Mouse (Mus musculus): ENCODE measurements around the gene Rtn2. TPM values are rescaled to one million over a fixed set of nuclear protein-coding genes. Genes with fewer than 3 reads are reported as not detected.
A peak's percentile ranks its signal among the peaks of the same experiment; 100 is the strongest.

Gene Rtn2
- polyA plus RNA-seq, 1 experiment from 2014 or later: 20.9 TPM

DNA sequence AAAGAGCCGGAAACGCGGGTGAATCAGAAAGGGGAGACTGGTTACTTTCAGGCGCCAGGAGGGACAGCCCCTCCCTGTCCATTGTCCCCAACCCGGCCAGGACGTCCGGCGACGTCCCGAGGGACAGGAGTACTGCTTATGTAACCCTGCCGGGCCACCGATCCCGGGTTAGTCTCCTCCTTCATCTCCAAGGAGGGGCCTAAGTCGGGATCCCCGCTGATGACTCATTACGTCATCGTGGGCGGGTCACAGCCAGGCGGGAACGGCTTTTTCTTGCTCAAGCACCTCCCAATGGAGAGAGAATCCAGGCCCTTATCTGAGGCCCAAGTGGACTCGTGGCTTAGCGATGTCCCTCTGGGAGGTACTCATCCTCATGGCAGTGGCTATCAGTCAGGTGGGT is 44.7 kb downstream of the Rtn2 start:
- peak; percentile 60; the same call in 1 of the 2 replicates for ATAC-seq (ENCODE audit: low FRiP score, low read depth)
- H3K4me2 ChIP-seq (replicated peaks): peak overlapping the region; percentile 71
- H3K4me3 ChIP-seq: peak overlapping the region; percentile 42
- no peaks in the 10 kb centered on the region for H3K36me3 ChIP-seq
- H3K9me3 ChIP-seq: no peaks in the 10 kb centered on the region
- peaks cover 16% of the 10 kb centered on the region; the same call in 1 of the 2 replicates for H3K27me3 ChIP-seq
- H3K9ac ChIP-seq: peak overlapping the region; percentile 57
- WGBS: 1% methylated on average over 22 of the region's 22 CpGs
- H3K4me1 ChIP-seq: peaks cover 20% of the 10 kb centered on the region
- peak overlapping the region; percentile 48; the same call in 1 of the 2 replicates for H3K27ac ChIP-seq

DNA sequence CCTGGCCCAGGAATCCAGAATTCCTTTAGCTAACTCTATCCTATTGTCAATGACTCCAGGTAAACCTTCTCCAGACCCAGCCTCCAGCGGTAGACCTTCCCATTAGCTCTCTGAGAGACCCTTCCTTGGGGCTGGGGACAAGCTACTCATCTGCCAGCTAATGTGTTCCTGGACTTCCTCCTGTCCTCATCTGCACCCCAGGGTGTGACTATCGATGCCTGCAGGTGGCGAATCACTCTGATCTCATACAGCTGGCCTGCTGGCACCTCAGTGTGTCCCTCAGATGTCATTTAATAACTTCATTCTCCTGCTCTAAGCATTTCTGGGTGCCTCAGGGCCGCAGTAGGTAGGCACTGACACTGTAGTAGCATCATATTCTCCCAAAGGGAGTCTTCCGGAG is 45.4 kb downstream of the Rtn2 start:
- no peaks in the 10 kb centered on the region for H3K36me3 ChIP-seq
- ATAC-seq (ENCODE audit: low FRiP score, low read depth): no peak
- H3K9me3 ChIP-seq: no peaks in the 10 kb centered on the region
- H3K27me3 ChIP-seq: 0 out of 2 replicates have a peak, but pooled peaks cover 11% of the 10 kb centered on the region
- no peak overlapping the region for H3K27ac ChIP-seq
- H3K4me2 ChIP-seq (replicated peaks): peak overlapping the region; percentile 71
- H3K4me3 ChIP-seq: peak overlapping the region; percentile 42; the same call in 1 of the 2 replicates
- 80% methylated on average over 5 of the region's 5 CpGs for WGBS
- peaks cover 24% of the 10 kb centered on the region for H3K4me1 ChIP-seq
- H3K9ac ChIP-seq: no peak overlapping the region; the same call in 1 of the 2 replicates

DNA sequence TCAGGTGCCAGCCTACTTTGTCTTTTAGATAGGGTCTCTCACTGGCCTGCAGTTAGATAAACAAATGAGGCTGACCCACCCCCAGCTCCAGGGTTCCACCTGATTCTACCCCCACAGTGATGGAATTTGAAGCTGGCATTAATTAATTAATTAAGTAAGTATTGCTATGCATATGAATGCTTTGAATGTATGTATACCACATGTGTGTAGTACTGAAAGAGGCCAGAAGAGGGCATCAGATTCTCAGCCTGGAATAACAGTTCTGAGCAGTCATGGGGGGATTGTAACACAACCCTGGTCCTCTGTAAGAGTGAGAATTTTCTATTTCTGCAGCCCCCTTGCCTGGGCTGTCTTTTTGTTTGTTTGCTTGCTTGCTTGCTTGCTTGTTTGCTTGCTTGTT is 46.0 kb downstream of the Rtn2 start:
- 0 out of 2 replicates have a peak, but pooled peaks cover 9% of the 10 kb centered on the region for H3K27me3 ChIP-seq
- no peak overlapping the region for H3K27ac ChIP-seq
- H3K4me2 ChIP-seq (replicated peaks): no peak overlapping the region
- no peak for ATAC-seq (ENCODE audit: low FRiP score, low read depth)
- H3K36me3 ChIP-seq: no peaks in the 10 kb centered on the region
- peaks cover 24% of the 10 kb centered on the region for H3K4me1 ChIP-seq
- no peak overlapping the region for H3K9ac ChIP-seq
- no peak overlapping the region for H3K4me3 ChIP-seq
- no peaks in the 10 kb centered on the region for H3K9me3 ChIP-seq

DNA sequence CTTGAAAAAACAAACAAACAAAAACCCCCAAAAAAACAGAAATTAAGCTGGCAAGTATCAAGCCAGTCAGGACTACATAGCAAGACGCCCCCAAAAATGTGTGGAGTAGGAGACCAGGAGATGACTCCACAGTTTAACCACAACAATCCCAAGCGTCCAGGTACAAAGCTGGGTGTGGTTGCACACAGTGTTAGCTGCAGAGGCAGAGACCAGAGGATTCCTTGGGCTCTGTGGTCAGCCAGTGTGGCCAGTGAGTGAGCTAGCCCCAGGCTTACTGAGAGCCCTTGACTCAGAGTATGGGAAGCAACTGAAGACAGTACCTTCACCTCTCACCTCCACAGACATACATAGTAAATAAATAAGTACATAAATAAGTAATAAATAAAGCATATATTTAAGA is 49.5 kb downstream of the Rtn2 start:
- no peak overlapping the region for H3K27ac ChIP-seq
- H3K36me3 ChIP-seq: no peaks in the 10 kb centered on the region
- H3K4me1 ChIP-seq: peaks cover 14% of the 10 kb centered on the region
- H3K4me2 ChIP-seq (replicated peaks): no peak overlapping the region
- no peak overlapping the region for H3K9ac ChIP-seq
- WGBS: 56% methylated on average over 2 of the region's 2 CpGs
- ATAC-seq (ENCODE audit: low FRiP score, low read depth): no peak
- no peaks in the 10 kb centered on the region for H3K9me3 ChIP-seq
- H3K27me3 ChIP-seq: 0 out of 2 replicates have a peak, but pooled peaks cover 2% of the 10 kb centered on the region
- H3K4me3 ChIP-seq: no peak overlapping the region

DNA sequence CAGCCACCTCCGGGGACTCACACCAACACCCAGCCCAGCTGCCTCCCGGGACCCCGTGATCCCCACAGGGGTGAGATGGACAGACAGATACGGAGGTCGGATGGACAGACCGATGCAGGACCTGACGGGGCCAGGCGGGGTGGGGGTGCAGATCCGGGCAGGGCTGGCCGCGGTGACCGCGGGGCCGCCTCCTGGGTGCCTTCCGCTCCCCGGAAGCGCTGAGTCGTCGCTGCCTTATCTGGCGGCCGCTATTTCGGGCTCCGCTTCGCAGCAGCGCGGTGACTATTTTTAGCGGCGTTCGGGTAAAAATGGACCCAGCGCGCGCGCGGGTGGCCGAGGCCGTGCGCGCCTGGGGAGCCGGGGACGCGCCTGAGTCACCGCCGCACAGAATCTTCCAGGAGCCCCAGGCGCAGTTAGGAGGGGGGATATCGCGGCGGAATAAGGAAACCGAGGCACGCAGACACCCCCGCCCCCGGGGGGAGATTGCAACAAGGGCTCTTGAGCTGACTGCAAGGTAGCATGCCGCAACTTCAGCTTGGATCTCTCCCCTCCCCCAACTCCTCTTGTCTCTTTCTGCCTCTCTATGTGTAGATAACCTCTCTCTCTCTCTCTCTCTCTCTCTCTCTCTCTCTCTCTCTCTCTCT is 50.4 kb downstream of the Rtn2 start:
- peak overlapping the region; percentile 84 for H3K9ac ChIP-seq
- no peaks in the 10 kb centered on the region for H3K9me3 ChIP-seq
- peak overlapping the region; percentile 93 for H3K4me2 ChIP-seq (replicated peaks)
- no peaks in the 10 kb centered on the region for H3K36me3 ChIP-seq
- WGBS: under 1% methylated on average over 52 of the region's 52 CpGs
- H3K27me3 ChIP-seq: 0 out of 2 replicates have a peak, but pooled peaks cover 2% of the 10 kb centered on the region
- H3K4me1 ChIP-seq: peaks cover 5% of the 10 kb centered on the region
- peak overlapping the region; percentile 68 for H3K4me3 ChIP-seq
- ATAC-seq (ENCODE audit: low FRiP score, low read depth): peak; percentile 42; the same call in 1 of the 2 replicates
- H3K27ac ChIP-seq: no peak overlapping the region

DNA sequence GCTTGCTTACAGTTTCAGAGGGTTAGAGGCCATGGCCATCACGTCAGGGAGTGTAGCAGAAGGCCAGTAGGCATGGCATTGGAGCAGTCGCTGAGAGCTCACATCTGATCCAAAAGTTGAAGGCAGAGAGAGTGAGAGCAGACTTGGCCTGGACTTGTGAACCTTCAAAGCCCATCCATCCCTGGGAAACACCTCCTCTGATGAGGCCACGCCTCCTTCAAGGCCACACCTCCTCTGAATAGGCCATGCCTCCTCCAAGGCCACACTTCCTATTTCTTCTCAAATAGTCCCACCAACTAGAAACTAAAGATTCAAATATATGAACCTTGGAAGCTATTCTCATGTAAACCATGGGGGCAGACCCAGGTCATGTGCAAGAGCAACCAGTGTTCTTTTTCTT is 53.2 kb downstream of the Rtn2 start:
- H3K36me3 ChIP-seq: no peaks in the 10 kb centered on the region
- peaks cover 10% of the 10 kb centered on the region; the same call in 1 of the 2 replicates for H3K4me1 ChIP-seq
- no peaks in the 10 kb centered on the region for H3K9me3 ChIP-seq
- no peak overlapping the region for H3K4me3 ChIP-seq
- H3K27me3 ChIP-seq: 0 out of 2 replicates have a peak, but pooled peaks cover 3% of the 10 kb centered on the region
- 37% methylated on average over 3 of the region's 3 CpGs for WGBS
- H3K27ac ChIP-seq: no peak overlapping the region
- ATAC-seq (ENCODE audit: low FRiP score, low read depth): no peak
- no peak overlapping the region for H3K9ac ChIP-seq
- no peak overlapping the region for H3K4me2 ChIP-seq (replicated peaks)

DNA sequence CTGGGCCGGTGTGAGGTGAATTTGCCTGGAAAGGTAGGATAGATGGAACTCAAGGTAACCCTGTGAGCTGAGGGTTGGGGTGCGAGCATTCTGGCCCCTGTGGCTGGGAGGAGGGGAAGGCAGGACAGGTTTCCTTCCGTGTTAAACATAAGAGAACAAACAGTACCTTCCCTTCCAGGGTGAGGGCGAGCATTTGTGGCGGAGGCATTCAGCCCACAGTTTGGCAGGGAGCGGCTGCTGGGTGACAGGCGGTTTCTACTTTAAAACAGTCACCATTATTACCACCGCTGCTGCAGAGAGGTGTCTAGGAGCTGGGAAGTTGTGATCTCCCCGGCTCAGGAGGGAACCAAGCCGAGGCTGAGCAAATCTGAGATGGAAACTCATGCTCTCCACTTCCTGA is 54.7 kb downstream of the Rtn2 start:
- Histone ChIP-seq H3K4me1 (peaks cover 23% of the 10 kb centered on the region), H3K4me2 (replicated peaks) (no peak overlapping the region), H3K27ac (no peak overlapping the region), H3K36me3 (no peaks in the 10 kb centered on the region), H3K9ac (no peak overlapping the region), H3K4me3 (no peak overlapping the region), H3K27me3 (peaks cover 15% of the 10 kb centered on the region), H3K9me3 (no peaks in the 10 kb centered on the region)
- ATAC-seq (ENCODE audit: low FRiP score, low read depth): no peak
- 57% methylated on average over 10 of the region's 10 CpGs for WGBS

DNA sequence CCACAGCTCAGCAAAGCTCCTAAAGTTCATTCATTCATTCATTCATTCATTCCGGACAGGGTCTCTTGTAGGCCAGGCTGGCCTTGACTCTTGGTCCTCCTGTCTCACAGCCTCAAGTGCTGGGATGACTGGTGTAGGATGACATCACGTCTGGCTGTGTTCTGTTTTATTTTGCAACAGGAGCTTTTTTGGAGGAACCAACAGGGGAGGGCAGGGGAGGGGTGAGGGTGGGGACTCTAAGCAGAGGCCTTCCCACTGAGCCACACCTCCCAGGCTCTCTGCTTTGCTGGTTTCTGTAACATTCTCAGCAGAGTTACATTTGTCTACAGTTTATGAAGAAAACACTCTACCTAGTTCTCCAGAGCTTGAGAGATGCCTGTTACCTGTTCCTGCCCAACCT is 55.6 kb downstream of the Rtn2 start:
- Histone ChIP-seq H3K36me3 (no peaks in the 10 kb centered on the region), H3K4me2 (replicated peaks) (no peak overlapping the region), H3K9me3 (no peaks in the 10 kb centered on the region), H3K4me1 (peaks cover 26% of the 10 kb centered on the region), H3K9ac (no peak overlapping the region), H3K4me3 (no peak overlapping the region), H3K27me3 (peaks cover 20% of the 10 kb centered on the region), H3K27ac (no peak overlapping the region)
- no peak for ATAC-seq (ENCODE audit: low FRiP score, low read depth)
- WGBS: 42% methylated on average over 2 of the region's 2 CpGs

DNA sequence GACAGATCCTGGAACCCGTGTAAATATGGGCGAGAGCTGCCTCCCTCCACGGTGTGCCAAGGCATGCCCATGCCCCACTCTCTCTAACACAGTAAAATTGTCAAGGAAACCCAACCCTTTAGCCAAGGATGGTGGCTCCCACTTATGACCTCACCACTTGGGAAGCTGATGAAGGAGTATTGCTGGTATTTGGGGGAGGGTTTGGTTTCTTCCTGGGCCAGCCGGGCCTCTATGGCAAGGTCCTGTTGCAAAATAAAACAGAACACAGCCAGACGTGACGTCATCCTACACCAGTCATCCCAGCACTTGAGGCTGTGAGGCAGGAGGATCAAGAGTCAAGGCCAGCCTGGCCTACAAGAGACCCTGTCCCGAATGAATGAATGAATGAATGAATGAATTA is 56.2 kb downstream of the Rtn2 start:
- H3K27ac ChIP-seq: no peak overlapping the region

DNA sequence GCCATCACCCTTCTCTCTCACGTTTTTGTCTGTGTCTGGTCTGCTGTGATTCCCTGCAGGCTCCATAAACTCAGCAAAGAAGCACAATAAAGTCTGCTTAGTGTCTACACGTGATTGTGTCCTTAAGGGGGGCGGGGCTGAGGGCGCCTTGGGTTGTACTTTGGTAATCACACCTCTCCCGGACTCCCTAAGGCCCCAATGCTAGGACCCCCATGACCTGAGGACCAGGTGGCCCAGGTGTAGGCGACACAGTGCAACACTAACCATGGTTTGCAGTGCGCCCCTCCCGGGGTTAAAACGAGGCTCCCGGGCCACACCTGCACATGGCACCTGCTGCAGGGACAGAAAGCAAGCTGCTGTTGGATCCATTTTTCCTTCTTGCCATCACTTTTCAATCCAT is 58.8 kb downstream of the Rtn2 start:
- 17% methylated on average over 10 of the region's 10 CpGs for WGBS
- H3K4me3 ChIP-seq: peak overlapping the region; percentile 53; the same call in 1 of the 2 replicates
- no peaks in the 10 kb centered on the region for H3K36me3 ChIP-seq
- H3K9ac ChIP-seq: 0 out of 2 replicates have a peak overlapping the region, but pooled peaks have one; percentile 67
- no peak overlapping the region for H3K27ac ChIP-seq
- peaks cover 43% of the 10 kb centered on the region for H3K4me1 ChIP-seq
- no peaks in the 10 kb centered on the region for H3K9me3 ChIP-seq
- ATAC-seq (ENCODE audit: low FRiP score, low read depth): no peak
- H3K27me3 ChIP-seq: peaks cover 20% of the 10 kb centered on the region
- H3K4me2 ChIP-seq (replicated peaks): peak overlapping the region; percentile 93

More for the DNA sequence above, 56.2 kb downstream of the Rtn2 start:
- Histone ChIP-seq H3K4me1 (peaks cover 30% of the 10 kb centered on the region), H3K9me3 (no peaks in the 10 kb centered on the region), H3K4me2 (replicated peaks) (no peak overlapping the region), H3K4me3 (no peak overlapping the region), H3K36me3 (no peaks in the 10 kb centered on the region), H3K27me3 (peaks cover 20% of the 10 kb centered on the region), H3K9ac (peak overlapping the region; percentile 35; the same call in 1 of the 2 replicates)
- ATAC-seq (ENCODE audit: low FRiP score, low read depth): no peak
- 61% methylated on average over 7 of the region's 7 CpGs for WGBS

DNA sequence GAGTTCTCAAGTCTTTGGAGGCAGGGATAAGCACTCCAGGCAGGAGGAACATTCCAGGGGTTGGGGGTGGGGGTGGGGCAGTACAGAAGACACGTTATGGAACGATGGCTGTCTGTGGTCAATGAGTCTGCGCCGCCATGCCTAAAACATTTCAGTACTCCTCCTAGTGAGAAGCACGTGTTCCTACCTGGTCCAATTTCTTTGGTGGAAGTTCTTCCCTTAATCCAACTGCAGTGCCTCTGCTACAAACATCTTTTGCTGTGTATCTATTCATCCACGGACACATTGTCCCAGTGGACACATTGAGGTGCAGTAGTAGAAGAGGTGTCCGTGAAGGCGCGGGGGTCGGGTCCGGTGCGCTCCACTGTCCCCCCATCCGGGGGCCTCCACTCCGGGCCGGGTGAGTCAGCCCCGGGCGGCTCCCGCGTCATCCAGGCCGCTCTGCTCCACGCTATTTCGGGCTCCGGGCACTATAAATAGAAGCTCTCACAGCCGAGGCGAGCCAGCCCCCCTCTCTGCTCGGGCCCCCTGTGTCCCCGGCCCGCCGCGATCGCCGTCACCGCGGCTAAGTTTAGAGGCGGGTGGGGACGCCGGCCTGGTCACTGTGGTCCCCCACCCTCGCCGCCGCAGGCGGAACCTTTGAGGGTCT is 59.5 kb downstream of the Rtn2 start:
- Histone ChIP-seq H3K27me3 (peaks cover 20% of the 10 kb centered on the region), H3K9me3 (no peaks in the 10 kb centered on the region), H3K27ac (no peak overlapping the region), H3K4me1 (peaks cover 45% of the 10 kb centered on the region), H3K4me3 (peak overlapping the region; percentile 53), H3K4me2 (replicated peaks) (peak overlapping the region; percentile 93), H3K36me3 (no peaks in the 10 kb centered on the region), H3K9ac (peak overlapping the region; percentile 67)
- WGBS: 1% methylated on average over 41 of the region's 41 CpGs
- ATAC-seq (ENCODE audit: low FRiP score, low read depth): no peak

DNA sequence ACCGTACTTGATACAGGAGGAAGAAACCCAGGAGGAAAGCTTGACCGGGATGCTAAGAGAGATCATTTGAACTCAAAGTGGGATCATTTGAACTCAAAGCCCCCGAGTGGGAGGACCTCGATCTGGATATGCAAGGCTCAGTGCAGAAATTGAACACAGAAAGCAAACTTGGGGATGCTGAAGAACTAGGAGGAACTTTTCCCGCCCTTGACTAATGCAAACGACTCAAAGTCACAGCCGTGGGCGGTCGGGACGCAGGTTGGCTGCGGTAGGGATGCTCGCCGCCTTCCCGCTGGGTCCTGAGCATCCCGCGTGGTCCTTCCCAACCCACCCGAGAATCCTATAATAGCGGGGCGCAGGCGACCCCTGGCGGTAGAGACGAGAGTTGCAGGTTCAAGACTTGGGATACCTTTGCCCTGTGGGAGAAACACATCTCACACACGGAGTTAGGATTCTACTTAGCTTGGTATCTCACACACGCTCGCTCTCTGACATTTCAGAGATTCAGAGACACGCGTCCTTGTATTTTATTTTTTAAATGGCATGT is 60.1 kb downstream of the Rtn2 start:
- no peaks in the 10 kb centered on the region for H3K9me3 ChIP-seq
- peaks cover 2% of the 10 kb centered on the region; the same call in 1 of the 2 replicates for H3K36me3 ChIP-seq
- H3K9ac ChIP-seq: peak overlapping the region; percentile 67
- H3K27ac ChIP-seq: no peak overlapping the region
- peak overlapping the region; percentile 53 for H3K4me3 ChIP-seq
- WGBS: under 1% methylated on average over 27 of the region's 27 CpGs
- H3K4me2 ChIP-seq (replicated peaks): peak overlapping the region; percentile 93
- no peak for ATAC-seq (ENCODE audit: low FRiP score, low read depth)
- H3K4me1 ChIP-seq: peaks cover 45% of the 10 kb centered on the region
- H3K27me3 ChIP-seq: peaks cover 20% of the 10 kb centered on the region
